Mouse (Mus musculus): ENCODE results near the gene Col1a2. TPM values are rescaled to one million over a fixed set of nuclear protein-coding genes. Genes with fewer than 3 reads are reported as not detected.

Col1a2 gene
- total RNA-seq, 1 experiment from 2014 or later: 92.1 TPM

DNA sequence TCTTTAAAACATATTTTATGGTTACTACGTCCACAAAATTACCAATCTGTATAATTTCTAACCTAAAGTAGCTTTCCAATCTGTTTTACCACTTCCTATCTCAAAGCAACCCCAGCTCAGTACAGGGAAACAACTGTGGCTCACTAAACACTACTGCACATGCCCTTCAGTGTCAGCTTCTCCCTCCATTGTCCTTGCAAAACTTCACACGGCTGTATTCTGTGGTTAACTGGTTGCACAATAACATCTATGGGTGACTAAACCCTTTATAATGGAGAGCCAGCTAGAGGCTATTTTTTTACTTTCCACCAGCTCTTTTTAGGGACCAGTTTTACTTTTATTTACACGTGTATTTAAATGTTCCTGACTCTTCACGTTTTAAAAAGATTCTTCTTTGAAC lies 83.3 kb downstream of the Col1a2 start:
- no peak for DNase-seq

DNA sequence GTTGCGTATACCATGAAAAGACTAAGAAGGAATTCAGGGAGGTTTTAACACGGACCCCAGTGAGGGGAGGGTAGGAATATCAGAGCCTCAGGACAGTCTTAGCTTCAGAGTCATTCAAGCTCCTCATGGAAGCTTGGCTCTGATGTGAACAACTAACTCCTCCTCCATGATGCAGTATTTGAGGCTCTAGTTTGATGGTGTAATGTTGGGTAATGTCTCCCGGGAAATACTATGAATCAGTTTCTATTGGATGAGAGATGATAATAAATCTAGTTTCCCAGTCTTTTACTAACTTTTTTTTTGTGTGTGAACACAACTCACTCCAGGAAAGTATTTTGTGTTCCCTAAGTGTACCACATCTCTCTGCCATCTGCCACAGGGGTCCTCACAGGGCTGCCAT lies 84.1 kb downstream of the Col1a2 start:
- DNase-seq: no peak

DNA sequence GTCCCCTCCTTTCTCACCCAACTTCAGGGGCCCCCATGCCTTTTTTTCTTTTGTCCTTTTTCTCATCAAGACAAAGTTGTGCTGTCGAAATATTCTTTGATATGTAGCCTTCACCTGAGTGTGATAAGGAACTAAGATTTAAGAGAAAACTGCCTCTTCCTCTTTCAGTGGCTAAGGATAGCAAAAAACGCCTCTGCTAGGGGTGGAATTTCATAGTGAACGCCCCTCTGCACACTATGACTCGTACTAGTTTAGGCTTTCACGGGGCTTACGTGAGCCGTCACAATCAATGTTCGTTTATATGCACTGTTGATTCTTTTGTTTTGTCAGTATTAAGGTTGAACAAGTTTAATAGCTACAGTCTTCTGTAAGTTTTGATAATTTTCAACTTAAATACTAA lies 85.5 kb downstream of the Col1a2 start:
- DNase-seq: no peak

Other genes starting within 250 kb of the Col1a2 start
- 39.9 and 41.9 TPM in 2 replicates for gene Casd1, start 96.0 kb downstream of the Col1a2 start, total RNA-seq (2021)
- 59.7 and 65.7 TPM in 2 replicates for gene Sgce, start 242.4 kb downstream of the Col1a2 start, total RNA-seq (2021)
- 386 and 540 TPM in 2 replicates for gene Peg10, start 242.5 kb downstream of the Col1a2 start, total RNA-seq (2021)

All from adrenal gland, postnatal 25 days (tissue).